Mouse (Mus musculus) embryonic facial prominence, embryonic 15.5 days (tissue): ENCODE measurements around the gene Sart1. TPM values are rescaled to one million over a fixed set of nuclear protein-coding genes. Genes with fewer than 3 reads are reported as not detected.
A peak's percentile ranks its signal among the peaks of the same experiment; 100 is the strongest.
"Not testable (repeated sequence)": the region's sequence is repeated elsewhere in the genome, so short reads cannot be mapped to it uniquely, and the experiment has no call there.

Source experiments
- ATAC-seq: fragments of 200-750 bp; cut with Nextera tagmentation; 2 replicates; pipeline ENCODE4 v1.8.0; 2017; ENCODE audit warnings: low read depth, moderate TSS enrichment; ENCODE audit not compliant: insufficient number of reproducible peaks, low FRiP score, low TSS enrichment
- H3K27ac ChIP-seq: fragments of 300-500 bp; sonication (generic); replicated peaks from 2 replicates; pipeline ENCODE4 v1.5.1; 2015; ENCODE audit warnings: mild to moderate bottlenecking, inconsistent platforms
- H3K27me3 ChIP-seq: fragments of 300-500 bp; sonication (generic); 2 replicates; pipeline ENCODE4 v1.6.1; 2015; ENCODE audit warnings: inconsistent platforms
- H3K36me3 ChIP-seq: fragments of 300-500 bp; sonication (generic); 2 replicates; pipeline ENCODE4 v1.6.1; 2015; ENCODE audit warnings: mild to moderate bottlenecking, inconsistent platforms
- H3K4me1 ChIP-seq: fragments of 300-500 bp; sonication (generic); 2 replicates; pipeline ENCODE4 v1.6.1; 2015; ENCODE audit warnings: inconsistent platforms
- H3K4me2 ChIP-seq: fragments of 300-500 bp; sonication (generic); replicated peaks from 2 replicates; pipeline ENCODE4 v1.6.1; 2015; ENCODE audit warnings: mild to moderate bottlenecking, inconsistent platforms
- H3K4me3 ChIP-seq: fragments of 300-500 bp; sonication (generic); replicated peaks from 2 replicates; pipeline ENCODE4 v1.5.1; 2015; ENCODE audit warnings: mild to moderate bottlenecking, inconsistent platforms
- H3K9ac ChIP-seq: fragments of 300-500 bp; sonication (generic); 2 replicates; pipeline ENCODE4 v1.6.1; 2015; ENCODE audit warnings: inconsistent platforms
- H3K9me3 ChIP-seq: fragments of 300-500 bp; sonication (generic); replicated peaks from 2 replicates; pipeline ENCODE4 v1.6.1; 2016; ENCODE audit warnings: inconsistent platforms
- WGBS: fragments of 180-500 bp; shearing (Covaris S2); methylation state at CpG from one replicate; pipeline ENCODE4 v1.1.7; 2015; 5-methylcytosine and 5-hydroxymethylcytosine counted together
- polyA plus RNA-seq: library from polyadenylated mRNA; unstranded; fragments of >200 nt; fragmentation: Nextera tagmentation; extraction: Ambion mirVana; gene quantifications from 2 replicates; pipeline ENCODE4 v1.2.1, GENCODE M21; 2015

Sart1 gene
- polyA plus RNA-seq, 1 experiment from 2014 or later: 81.5 TPM

- ATAC-seq: no peak
- Histone ChIP-seq H3K9me3 (no peaks in the 10 kb centered on the region), H3K4me3 (no peak overlapping the region), H3K36me3 (no peaks in the 10 kb centered on the region; the same call in 1 of the 2 replicates), H3K4me1 (peaks cover 5% of the 10 kb centered on the region; the same call in 1 of the 2 replicates), H3K27ac (no peak overlapping the region), H3K27me3 (no peaks in the 10 kb centered on the region), H3K9ac (no peak overlapping the region), H3K4me2 (no peak overlapping the region)
- WGBS: 72% methylated on average over 4 of the region's 4 CpGs
Measured at GRCm38 (mm10) chr19:5413840-5414239, 25.3 kb upstream of the Sart1 start.

- WGBS: 45% methylated on average over 5 of the region's 5 CpGs
- H3K4me1 ChIP-seq: peaks cover 20% of the 10 kb centered on the region
- no peaks in the 10 kb centered on the region for H3K27me3 ChIP-seq
- H3K4me3 ChIP-seq: no peak overlapping the region
- ATAC-seq: no peak
- no peak overlapping the region for H3K27ac ChIP-seq
- no peaks in the 10 kb centered on the region for H3K9me3 ChIP-seq
- no peak overlapping the region for H3K4me2 ChIP-seq
- no peaks in the 10 kb centered on the region for H3K36me3 ChIP-seq
- no peak overlapping the region for H3K9ac ChIP-seq
Measured at GRCm38 (mm10) chr19:5411961-5412360, 23.5 kb upstream of the Sart1 start.

DNA sequence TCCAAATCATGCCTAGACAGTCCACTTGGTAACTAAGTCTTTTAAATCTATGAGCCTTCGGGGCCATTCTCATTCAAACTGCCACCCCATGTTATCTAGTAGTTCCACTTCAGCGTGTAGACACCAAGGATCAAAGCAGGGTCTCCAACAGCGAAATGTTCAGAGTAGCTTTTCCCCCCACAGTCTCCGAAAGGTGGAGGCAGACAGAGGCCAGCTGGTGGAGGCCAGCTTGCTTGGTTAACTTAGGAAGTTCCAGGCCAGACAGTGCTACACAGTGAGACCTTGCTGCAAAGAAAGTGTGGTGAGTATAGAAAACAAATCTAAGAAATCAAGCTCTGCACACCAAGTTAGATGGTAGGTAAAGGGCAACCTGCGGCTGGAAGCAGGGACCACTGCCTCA is 22.1 kb upstream of the Sart1 start:
- Histone ChIP-seq H3K4me2 (no peak overlapping the region), H3K27me3 (no peaks in the 10 kb centered on the region), H3K4me1 (peaks cover 23% of the 10 kb centered on the region), H3K4me3 (no peak overlapping the region), H3K9ac (no peak overlapping the region), H3K9me3 (no peaks in the 10 kb centered on the region), H3K36me3 (no peaks in the 10 kb centered on the region), H3K27ac (no peak overlapping the region)
- 85% methylated on average over 5 of the region's 5 CpGs for WGBS
- ATAC-seq: no peak

- Histone ChIP-seq H3K4me3 (no peak overlapping the region), H3K9me3 (no peaks in the 10 kb centered on the region), H3K27ac (no peak overlapping the region), H3K4me1 (peaks cover 23% of the 10 kb centered on the region), H3K36me3 (no peaks in the 10 kb centered on the region), H3K9ac (no peak overlapping the region), H3K4me2 (no peak overlapping the region), H3K27me3 (no peaks in the 10 kb centered on the region)
- ATAC-seq: no peak
- 37% methylated on average over 5 of the region's 5 CpGs for WGBS
Measured at GRCm38 (mm10) chr19:5409068-5409467, 20.6 kb upstream of the Sart1 start.

DNA sequence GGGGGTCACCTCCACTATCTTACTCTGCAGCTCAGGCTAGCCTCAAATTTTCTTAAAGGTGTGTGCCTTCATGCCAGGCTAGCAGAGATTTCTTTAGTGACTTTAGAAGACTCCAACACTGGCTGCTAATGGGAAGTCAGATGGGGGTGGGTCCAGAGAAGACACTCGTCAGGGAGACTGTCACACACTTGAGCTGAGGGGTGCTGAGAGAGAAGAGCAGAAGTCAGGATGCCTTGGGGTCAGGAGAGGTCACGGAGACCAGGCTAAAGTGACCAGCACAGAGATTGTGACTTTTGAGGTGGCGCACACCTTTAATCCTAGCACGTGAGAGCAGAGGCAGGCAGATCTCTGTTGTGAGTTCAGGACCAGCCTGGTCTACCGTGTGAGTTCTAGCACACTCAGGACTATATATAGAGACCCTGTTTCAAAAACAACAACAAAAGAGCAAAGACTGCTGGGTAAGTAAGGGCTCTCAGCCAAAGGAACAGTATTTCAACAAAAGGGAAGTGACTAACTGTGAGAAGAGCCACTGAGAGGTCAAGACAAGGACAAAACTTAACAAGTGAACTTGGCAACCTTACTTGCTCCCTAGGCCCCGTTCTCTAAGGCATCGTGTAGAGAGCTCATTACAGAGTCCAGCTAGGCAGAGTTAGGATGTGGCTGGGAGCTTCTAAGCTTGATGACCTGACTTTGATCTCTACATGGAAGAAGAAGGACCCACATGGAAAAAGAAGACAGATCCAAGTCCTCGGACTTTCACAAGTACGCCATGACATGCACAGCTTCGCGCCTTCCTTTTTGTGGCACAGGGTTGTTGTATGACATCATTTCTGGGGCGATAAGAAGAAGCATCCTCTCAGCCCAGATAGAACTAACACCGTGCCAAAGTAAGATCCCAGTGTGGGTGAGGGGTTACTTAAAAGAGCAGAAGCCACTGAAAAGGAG is 19.8 kb upstream of the Sart1 start:
- Histone ChIP-seq H3K4me1 (peaks cover 23% of the 10 kb centered on the region), H3K27me3 (no peaks in the 10 kb centered on the region), H3K9me3 (no peaks in the 10 kb centered on the region), H3K36me3 (no peaks in the 10 kb centered on the region), H3K4me3 (no peak overlapping the region; the same call in 1 of the 2 replicates), H3K4me2 (no peak overlapping the region), H3K27ac (no peak overlapping the region; the same call in 1 of the 2 replicates), H3K9ac (no peak overlapping the region)
- no peak for ATAC-seq
- WGBS: 88% methylated on average over 13 of the region's 13 CpGs

GRCm38 (mm10) chr19:5407133-5407532 is 18.6 kb upstream of the Sart1 start:
- Histone ChIP-seq H3K4me1 (peaks cover 23% of the 10 kb centered on the region), H3K9ac (peak overlapping the region; percentile 77), H3K36me3 (no peaks in the 10 kb centered on the region), H3K27ac (peak overlapping the region; percentile 95), H3K4me3 (peak overlapping the region; percentile 67), H3K9me3 (no peaks in the 10 kb centered on the region), H3K27me3 (no peaks in the 10 kb centered on the region), H3K4me2 (peak overlapping the region; percentile 67)
- WGBS: 17% methylated on average over 7 of the region's 7 CpGs
- peak; percentile 50; the same call in 1 of the 2 replicates for ATAC-seq

GRCm38 (mm10) chr19:5406531-5407126 is 18.1 kb upstream of the Sart1 start:
- not testable (repeated sequence) for H3K36me3 ChIP-seq, H3K9me3 ChIP-seq, H3K27me3 ChIP-seq
- H3K4me3 ChIP-seq: peak overlapping the region; percentile 67
- WGBS: 18% methylated on average over 25 of the region's 25 CpGs
- H3K4me1 ChIP-seq: peaks cover 23% of the 10 kb centered on the region
- H3K27ac ChIP-seq: peak overlapping the region; percentile 95
- H3K9ac ChIP-seq: peak overlapping the region; percentile 77
- peak; percentile 74 for ATAC-seq
- H3K4me2 ChIP-seq: peak overlapping the region; percentile 67

DNA sequence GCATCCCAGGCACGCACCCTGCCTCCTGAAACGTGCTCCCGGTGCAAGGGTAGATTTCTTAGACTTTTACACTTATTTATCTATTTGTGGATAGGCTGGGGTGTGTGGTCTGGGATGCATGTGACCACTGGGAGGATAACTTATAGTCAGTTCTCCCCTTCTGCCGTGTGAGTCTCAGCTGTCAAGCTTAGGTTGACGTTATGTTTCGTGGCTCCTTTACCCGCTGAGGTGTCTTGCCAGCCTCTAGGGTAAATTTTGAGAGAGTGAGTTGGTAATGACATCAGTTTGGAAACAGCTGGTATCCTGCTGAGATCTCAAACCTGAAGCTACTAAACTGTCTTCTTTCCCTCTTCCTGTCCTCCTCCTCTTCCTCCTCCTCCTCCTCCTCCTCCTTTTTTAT is 17.4 kb upstream of the Sart1 start:
- no peaks in the 10 kb centered on the region for H3K27me3 ChIP-seq
- WGBS: 29% methylated on average over 7 of the region's 7 CpGs
- no peak for ATAC-seq

GRCm38 (mm10) chr19:5402293-5402692 is 13.8 kb upstream of the Sart1 start, which contains the start of gene Tsga10ip:
TSS of gene Tsga10ip (minus strand) at chr19:5402526.
- H3K36me3 ChIP-seq: no peaks in the 10 kb centered on the region
- no peaks in the 10 kb centered on the region for H3K27me3 ChIP-seq
- no peak within 1 kb of the TSS for H3K9ac ChIP-seq
- H3K4me2 ChIP-seq: no peak within 1 kb of the TSS
- no peaks in the 10 kb centered on the region for H3K9me3 ChIP-seq
- H3K27ac ChIP-seq: no peak within 1 kb of the TSS
- no peak for ATAC-seq
- 77% methylated on average over 8 of the region's 8 CpGs for WGBS
- no peak within 1 kb of the TSS for H3K4me3 ChIP-seq
- peaks cover 4% of the 10 kb centered on the region; the same call in 1 of the 2 replicates for H3K4me1 ChIP-seq

More for the DNA sequence above, 17.4 kb upstream of the Sart1 start:
- peak overlapping the region; percentile 76 for H3K27ac ChIP-seq
- H3K36me3 ChIP-seq: no peaks in the 10 kb centered on the region
- peaks cover 23% of the 10 kb centered on the region for H3K4me1 ChIP-seq
- peak overlapping the region; percentile 67 for H3K4me3 ChIP-seq
- H3K9ac ChIP-seq: peak overlapping the region; percentile 29
- peak overlapping the region; percentile 49 for H3K4me2 ChIP-seq
- H3K9me3 ChIP-seq: no peaks in the 10 kb centered on the region

- not testable (repeated sequence) for H3K36me3 ChIP-seq, H3K4me2 ChIP-seq, H3K9me3 ChIP-seq, ATAC-seq, H3K9ac ChIP-seq, H3K27ac ChIP-seq, H3K4me1 ChIP-seq, H3K4me3 ChIP-seq, H3K27me3 ChIP-seq
- 62% methylated on average over 4 of the region's 4 CpGs for WGBS
Measured at GRCm38 (mm10) chr19:5401073-5401472, 12.6 kb upstream of the Sart1 start.

- no peak overlapping the region for H3K4me3 ChIP-seq
- no peak for ATAC-seq
- H3K4me1 ChIP-seq: peaks cover 13% of the 10 kb centered on the region
- H3K4me2 ChIP-seq: no peak overlapping the region
- H3K9ac ChIP-seq: no peak overlapping the region
- H3K9me3 ChIP-seq: no peaks in the 10 kb centered on the region
- no peak overlapping the region for H3K27ac ChIP-seq
- no peaks in the 10 kb centered on the region for H3K36me3 ChIP-seq
- 65% methylated on average over 4 of the region's 4 CpGs for WGBS
- H3K27me3 ChIP-seq: no peaks in the 10 kb centered on the region
Measured at GRCm38 (mm10) chr19:5395371-5395770, 6.9 kb upstream of the Sart1 start.
